Mouse (Mus musculus) thymus, postnatal 10 days (tissue): Measurements from ENCODE around the gene Tcta.
"Not testable (repeated sequence)": the region's sequence is repeated elsewhere in the genome, so short reads cannot be mapped to it uniquely, and the experiment has no call there.

ENCODE experiments used
- DNase-seq, 2 experiments: peaks; one replicate each; pipeline ENCODE4 v3.0.0; 2021; ENCODE audit warnings: low spot score in 2 of 2

Tcta gene

GRCm38 (mm10) chr9:108305629-108306520, at the start of gene Tcta, which contains the start of gene Rhoa:
Gene Tcta, minus strand, starts transcription at chr9:108306160.
Gene Rhoa, plus strand, starts transcription at chr9:108306129.
- peak; percentile 97 to 99 for DNase-seq

- DNase-seq: no peak
These were observed 43.8 kb upstream of the Tcta start for GRCm38 (mm10) chr9:108349727-108350126.

GRCm38 (mm10) chr9:108348290-108348680, 42.3 kb upstream of the Tcta start:
- no peak for DNase-seq

GRCm38 (mm10) chr9:108347540-108348289, 41.8 kb upstream of the Tcta start, which contains the start of gene Usp4:
Gene Usp4, plus strand, starts transcription at chr9:108347853.
- DNase-seq: peak; percentile 66 to 75

GRCm38 (mm10) chr9:108347024-108347423, 41.1 kb upstream of the Tcta start:
- DNase-seq: no peak

- no peak for DNase-seq
These were observed 38.5 kb upstream of the Tcta start for GRCm38 (mm10) chr9:108344471-108344870.

- DNase-seq: no peak
These were observed 37.9 kb upstream of the Tcta start for GRCm38 (mm10) chr9:108343835-108344234.

- no peak for DNase-seq
These were observed 37.4 kb upstream of the Tcta start for GRCm38 (mm10) chr9:108343331-108343730.

GRCm38 (mm10) chr9:108342301-108342831, 36.4 kb upstream of the Tcta start:
- peak in 1 of 2 experiments; percentile 11 for DNase-seq

- DNase-seq: no peak
These were observed 35.8 kb upstream of the Tcta start for GRCm38 (mm10) chr9:108341801-108342200.

GRCm38 (mm10) chr9:108341139-108341475, 35.1 kb upstream of the Tcta start:
- no peak for DNase-seq

- peak in 1 of 2 experiments; percentile 29 for DNase-seq
These were observed 34.5 kb upstream of the Tcta start for GRCm38 (mm10) chr9:108340258-108341138.

- peak; percentile 13 to 18 for DNase-seq
These were observed 33.9 kb upstream of the Tcta start for GRCm38 (mm10) chr9:108339886-108340257.

GRCm38 (mm10) chr9:108338886-108339781, 33.2 kb upstream of the Tcta start, which contains the start of gene Gpx1:
Gene Gpx1, plus strand, starts transcription at chr9:108338903.
- DNase-seq: peak; percentile 86 to 88

- no peak for DNase-seq
These were observed 32.6 kb upstream of the Tcta start for GRCm38 (mm10) chr9:108338551-108338885.

- DNase-seq: no peak
These were observed 32.0 kb upstream of the Tcta start for GRCm38 (mm10) chr9:108337848-108338550.

- no peak for DNase-seq
These were observed 19.9 kb upstream of the Tcta start for GRCm38 (mm10) chr9:108325811-108326210.

- DNase-seq: no peak
These were observed 18.8 kb upstream of the Tcta start for GRCm38 (mm10) chr9:108324784-108325183.

GRCm38 (mm10) chr9:108322054-108322453, 16.1 kb upstream of the Tcta start:
- DNase-seq: not testable (repeated sequence)

- no peak for DNase-seq
These were observed 12.5 kb upstream of the Tcta start for GRCm38 (mm10) chr9:108318462-108318861.
